Mouse (Mus musculus): ENCODE data around the gene Ctc1.

The Ctc1 gene

GRCm38 (mm10) chr11:69070590-69071222 is 55.0 kb downstream of the Ctc1 start, which contains the start of gene Tmem107:
TSS of gene Tmem107 (plus strand) at chr11:69070806.
- peak; percentile 94 for DNase-seq (ENCODE audit: low spot score)

- DNase-seq (ENCODE audit: low spot score) = no peak
Observed at GRCm38 (mm10) chr11:69071262-69071661, 55.6 kb downstream of the Ctc1 start.

- DNase-seq (ENCODE audit: low spot score) = no peak
Observed at GRCm38 (mm10) chr11:69072234-69072633, 56.5 kb downstream of the Ctc1 start.

- no peak for DNase-seq (ENCODE audit: low spot score)
Observed at GRCm38 (mm10) chr11:69072666-69073064, 57.0 kb downstream of the Ctc1 start.

GRCm38 (mm10) chr11:69073065-69073888 is 57.6 kb downstream of the Ctc1 start:
- DNase-seq (ENCODE audit: low spot score) = peak; percentile 65

- no peak for DNase-seq (ENCODE audit: low spot score)
Observed at GRCm38 (mm10) chr11:69073951-69074775, 58.5 kb downstream of the Ctc1 start.

- DNase-seq (ENCODE audit: low spot score) = no peak
Observed at GRCm38 (mm10) chr11:69074776-69075069, 59.0 kb downstream of the Ctc1 start.

- no peak for DNase-seq (ENCODE audit: low spot score)
Observed at GRCm38 (mm10) chr11:69075764-69076479, 60.2 kb downstream of the Ctc1 start.

GRCm38 (mm10) chr11:69076572-69076971 is 60.9 kb downstream of the Ctc1 start:
- DNase-seq (ENCODE audit: low spot score) = no peak

- no peak for DNase-seq (ENCODE audit: low spot score)
Observed at GRCm38 (mm10) chr11:69077316-69077715, 61.6 kb downstream of the Ctc1 start.

GRCm38 (mm10) chr11:69078041-69078440 is 62.3 kb downstream of the Ctc1 start:
- DNase-seq (ENCODE audit: low spot score) = no peak

- no peak for DNase-seq (ENCODE audit: low spot score)
Observed at GRCm38 (mm10) chr11:69078805-69079438, 63.2 kb downstream of the Ctc1 start.

- DNase-seq (ENCODE audit: low spot score) = no peak
Observed at GRCm38 (mm10) chr11:69080102-69080854, 64.6 kb downstream of the Ctc1 start.

GRCm38 (mm10) chr11:69080855-69081222 is 65.1 kb downstream of the Ctc1 start:
- no peak for DNase-seq (ENCODE audit: low spot score)

- DNase-seq (ENCODE audit: low spot score) = no peak
Observed at GRCm38 (mm10) chr11:69081613-69082012, 65.9 kb downstream of the Ctc1 start.

GRCm38 (mm10) chr11:69085608-69086007 is 69.9 kb downstream of the Ctc1 start:
- no peak for DNase-seq (ENCODE audit: low spot score)

Measured in urinary bladder, postnatal 25 days (tissue).